Mouse (Mus musculus): ENCODE data around the gene Adam10. TPM values are rescaled to one million over a fixed set of nuclear protein-coding genes. Genes with fewer than 3 reads are reported as not detected.
A peak's percentile ranks its signal among the peaks of the same experiment; 100 is the strongest.

Adam10 gene
- polyA plus RNA-seq, 1 experiment, result 29.5 TPM

DNA sequence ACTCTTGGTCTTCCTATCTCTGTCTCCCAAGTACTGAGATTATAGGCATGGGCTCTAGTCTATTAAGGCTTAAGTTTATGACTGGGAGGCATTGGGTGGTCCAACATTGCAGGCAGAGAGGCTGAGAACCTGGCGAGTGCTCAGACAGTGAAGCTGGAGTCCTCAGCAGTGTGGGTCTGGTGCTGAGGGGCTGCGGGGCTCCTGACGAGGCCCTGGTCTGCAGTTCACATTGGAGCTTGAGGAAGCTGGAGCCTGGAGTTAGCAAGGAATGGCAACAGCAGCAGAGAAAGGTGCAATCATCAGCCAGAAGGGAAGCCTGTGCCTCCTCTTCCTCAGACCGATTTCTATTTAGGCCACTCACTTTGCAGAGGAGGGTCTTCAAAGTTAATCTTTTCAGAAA, 13.9 kb upstream of the Adam10 start:
- no peak for TF ChIP-seq CTCF (IDR thresholded peaks at IDR 0.05; ENCODE audit: extremely low read depth, insufficient read depth, insufficient read length, insufficient replicate concordance)
- TF ChIP-seq POLR2A (IDR thresholded peaks at IDR 0.05; ENCODE audit: low read depth, low read length), result no peak
- H3K4me1 ChIP-seq (ENCODE audit: control insufficient read depth, insufficient read depth, insufficient read length), result no peaks in the 10 kb centered on the region
- 96% methylated on average over 4 of the region's 4 CpGs for WGBS
- no peaks in the 10 kb centered on the region for H3K36me3 ChIP-seq (ENCODE audit: control insufficient read depth, insufficient read depth, low read length)
- no peak overlapping the region for H3K4me3 ChIP-seq (ENCODE audit: extremely low read depth, insufficient read depth, insufficient read length)
- no peak overlapping the region for H3K27ac ChIP-seq (ENCODE audit: insufficient read depth, low read length)
- no peaks in the 10 kb centered on the region for H3K27me3 ChIP-seq (ENCODE audit: control insufficient read depth, insufficient read depth, low read length)
- DNase-seq (ENCODE audit: low read depth in 1 of 2, low spot score in 2 of 2), result no peak

DNA sequence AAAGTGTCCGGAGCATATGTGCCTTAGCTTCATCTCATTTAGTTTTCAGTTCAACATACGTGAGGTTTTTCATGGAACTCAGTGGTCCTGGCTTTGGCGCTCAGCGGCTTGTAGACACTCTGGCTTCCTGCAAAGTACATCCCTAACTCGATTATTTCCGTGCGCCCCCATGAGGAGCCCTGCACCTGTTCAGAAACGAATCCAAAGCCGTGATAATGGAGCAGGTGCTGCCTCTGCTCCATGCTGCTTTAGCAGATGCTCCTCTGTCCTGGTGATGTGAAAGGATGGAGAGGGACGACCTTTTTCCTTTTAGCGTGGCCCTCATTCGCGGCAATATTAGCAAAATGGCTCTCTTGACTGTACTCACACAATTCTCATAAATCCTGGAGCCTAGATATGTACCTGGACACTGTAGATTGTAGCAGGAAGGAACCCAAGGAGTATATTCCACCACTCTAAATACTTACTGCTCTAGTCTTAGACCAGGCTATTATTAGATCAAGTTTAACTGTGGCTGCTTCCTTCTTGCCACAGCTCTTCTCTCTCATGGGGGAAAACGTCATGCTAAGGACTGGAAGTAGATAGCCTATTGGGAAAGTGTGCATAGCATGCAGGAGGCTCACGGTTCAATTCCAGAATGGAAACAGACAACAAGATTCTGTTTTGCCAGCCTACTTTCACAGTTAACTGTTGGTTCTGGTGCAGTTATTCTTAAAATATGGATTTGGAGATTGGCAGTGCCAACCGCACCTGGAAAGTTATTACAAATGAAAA, 13.2 kb upstream of the Adam10 start:
- no peak for TF ChIP-seq POLR2A (IDR thresholded peaks at IDR 0.05; ENCODE audit: low read depth, low read length)
- no peak for TF ChIP-seq CTCF (IDR thresholded peaks at IDR 0.05; ENCODE audit: extremely low read depth, insufficient read depth, insufficient read length, insufficient replicate concordance)
- WGBS, result 78% methylated on average over 16 of the region's 16 CpGs
- Histone ChIP-seq H3K27ac (ENCODE audit: insufficient read depth, low read length) (no peak overlapping the region), H3K27me3 (ENCODE audit: control insufficient read depth, insufficient read depth, low read length) (no peaks in the 10 kb centered on the region), H3K4me3 (ENCODE audit: extremely low read depth, insufficient read depth, insufficient read length) (no peak overlapping the region), H3K4me1 (ENCODE audit: control insufficient read depth, insufficient read depth, insufficient read length) (no peaks in the 10 kb centered on the region), H3K36me3 (ENCODE audit: control insufficient read depth, insufficient read depth, low read length) (no peaks in the 10 kb centered on the region)
- DNase-seq (ENCODE audit: low read depth in 1 of 2, low spot score in 2 of 2), result no peak

- TF ChIP-seq CTCF (IDR thresholded peaks at IDR 0.05; ENCODE audit: extremely low read depth, insufficient read depth, insufficient read length, insufficient replicate concordance), result no peak
- TF ChIP-seq POLR2A (IDR thresholded peaks at IDR 0.05; ENCODE audit: low read depth, low read length), result no peak
- no peak for DNase-seq (ENCODE audit: low read depth in 1 of 2, low spot score in 2 of 2)
- Histone ChIP-seq H3K4me3 (ENCODE audit: extremely low read depth, insufficient read depth, insufficient read length) (no peak overlapping the region), H3K27me3 (ENCODE audit: control insufficient read depth, insufficient read depth, low read length) (no peaks in the 10 kb centered on the region), H3K36me3 (ENCODE audit: control insufficient read depth, insufficient read depth, low read length) (no peaks in the 10 kb centered on the region), H3K4me1 (ENCODE audit: control insufficient read depth, insufficient read depth, insufficient read length) (peaks cover 7% of the 10 kb centered on the region; the same call in 1 of the 2 replicates), H3K27ac (ENCODE audit: insufficient read depth, low read length) (no peak overlapping the region)
- WGBS, result 76% methylated on average over 7 of the region's 7 CpGs
Observed at GRCm38 (mm10) chr9:70666811-70667210, 12.0 kb upstream of the Adam10 start.

DNA sequence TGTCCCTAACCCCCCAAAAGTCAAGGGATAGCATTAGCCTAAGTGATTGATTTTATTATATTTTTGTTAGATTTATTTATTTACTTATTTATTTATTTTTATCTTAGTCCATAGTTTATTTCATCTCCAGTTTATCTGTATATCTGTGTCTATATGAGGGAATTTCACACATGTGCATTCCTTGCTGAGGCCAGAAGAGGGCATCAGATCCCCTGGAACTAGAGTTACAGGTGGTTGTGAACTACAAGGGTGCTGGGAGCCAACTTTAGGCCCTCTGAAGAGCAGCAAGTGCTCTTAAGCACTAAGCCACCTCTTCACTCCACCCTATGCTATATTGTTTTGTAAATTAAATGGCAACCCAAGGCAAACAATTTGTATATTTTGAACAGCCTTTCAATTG, 10.7 kb upstream of the Adam10 start:
- DNase-seq (ENCODE audit: low read depth in 1 of 2, low spot score in 2 of 2), result no peak
- Histone ChIP-seq H3K4me3 (ENCODE audit: extremely low read depth, insufficient read depth, insufficient read length) (no peak overlapping the region), H3K27ac (ENCODE audit: insufficient read depth, low read length) (no peak overlapping the region), H3K4me1 (ENCODE audit: control insufficient read depth, insufficient read depth, insufficient read length) (peaks cover 12% of the 10 kb centered on the region; the same call in 1 of the 2 replicates), H3K36me3 (ENCODE audit: control insufficient read depth, insufficient read depth, low read length) (no peaks in the 10 kb centered on the region), H3K27me3 (ENCODE audit: control insufficient read depth, insufficient read depth, low read length) (no peaks in the 10 kb centered on the region)
- no peak for TF ChIP-seq CTCF (IDR thresholded peaks at IDR 0.05; ENCODE audit: extremely low read depth, insufficient read depth, insufficient read length, insufficient replicate concordance)
- no peak for TF ChIP-seq POLR2A (IDR thresholded peaks at IDR 0.05; ENCODE audit: low read depth, low read length)

DNA sequence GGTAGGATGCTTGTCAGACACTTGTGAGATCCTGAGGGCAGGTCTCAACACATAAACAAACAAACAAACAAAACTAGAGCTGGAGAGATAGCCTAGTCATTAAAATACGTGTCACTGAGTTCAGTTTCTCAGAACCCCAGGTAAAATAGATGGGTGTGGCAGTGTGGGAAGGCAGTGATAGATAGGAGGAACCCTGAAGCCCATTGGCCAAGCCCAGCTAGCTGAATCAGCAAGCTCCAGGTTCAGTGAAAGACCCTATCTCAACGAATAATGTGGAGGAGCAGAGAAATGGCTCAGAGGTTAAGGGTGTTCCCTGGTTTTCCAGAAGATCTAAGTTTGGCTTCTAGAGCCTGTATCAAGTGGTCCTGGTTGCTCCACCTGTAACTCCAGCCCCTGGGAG, 9.6 kb upstream of the Adam10 start:
- no peak overlapping the region; the same call in 1 of the 2 replicates for H3K27ac ChIP-seq (ENCODE audit: insufficient read depth, low read length)
- no peak for DNase-seq (ENCODE audit: low read depth in 1 of 2, low spot score in 2 of 2)
- peaks cover 12% of the 10 kb centered on the region; the same call in 1 of the 2 replicates for H3K4me1 ChIP-seq (ENCODE audit: control insufficient read depth, insufficient read depth, insufficient read length)
- no peak overlapping the region for H3K4me3 ChIP-seq (ENCODE audit: extremely low read depth, insufficient read depth, insufficient read length)
- no peaks in the 10 kb centered on the region for H3K27me3 ChIP-seq (ENCODE audit: control insufficient read depth, insufficient read depth, low read length)
- no peaks in the 10 kb centered on the region for H3K36me3 ChIP-seq (ENCODE audit: control insufficient read depth, insufficient read depth, low read length)
- no peak for TF ChIP-seq POLR2A (IDR thresholded peaks at IDR 0.05; ENCODE audit: low read depth, low read length)
- no peak for TF ChIP-seq CTCF (IDR thresholded peaks at IDR 0.05; ENCODE audit: extremely low read depth, insufficient read depth, insufficient read length, insufficient replicate concordance)
- 73% methylated on average over 2 of the region's 2 CpGs for WGBS

GRCm38 (mm10) chr9:70670381-70670780, 8.4 kb upstream of the Adam10 start:
- Histone ChIP-seq H3K27me3 (ENCODE audit: control insufficient read depth, insufficient read depth, low read length) (no peaks in the 10 kb centered on the region), H3K4me1 (ENCODE audit: control insufficient read depth, insufficient read depth, insufficient read length) (peaks cover 12% of the 10 kb centered on the region; the same call in 1 of the 2 replicates), H3K36me3 (ENCODE audit: control insufficient read depth, insufficient read depth, low read length) (no peaks in the 10 kb centered on the region), H3K4me3 (ENCODE audit: extremely low read depth, insufficient read depth, insufficient read length) (no peak overlapping the region), H3K27ac (ENCODE audit: insufficient read depth, low read length) (no peak overlapping the region)
- WGBS, result 82% methylated on average over 6 of the region's 6 CpGs
- TF ChIP-seq POLR2A (IDR thresholded peaks at IDR 0.05; ENCODE audit: low read depth, low read length), result no peak
- no peak for TF ChIP-seq CTCF (IDR thresholded peaks at IDR 0.05; ENCODE audit: extremely low read depth, insufficient read depth, insufficient read length, insufficient replicate concordance)
- DNase-seq (ENCODE audit: low read depth in 1 of 2, low spot score in 2 of 2), result no peak

GRCm38 (mm10) chr9:70671278-70671677, 7.5 kb upstream of the Adam10 start:
- 6% methylated on average over 6 of the region's 6 CpGs for WGBS
- Histone ChIP-seq H3K27me3 (ENCODE audit: control insufficient read depth, insufficient read depth, low read length) (no peaks in the 10 kb centered on the region), H3K36me3 (ENCODE audit: control insufficient read depth, insufficient read depth, low read length) (no peaks in the 10 kb centered on the region), H3K4me1 (ENCODE audit: control insufficient read depth, insufficient read depth, insufficient read length) (peaks cover 12% of the 10 kb centered on the region; the same call in 1 of the 2 replicates), H3K4me3 (ENCODE audit: extremely low read depth, insufficient read depth, insufficient read length) (peak overlapping the region; percentile 37), H3K27ac (ENCODE audit: insufficient read depth, low read length) (peak overlapping the region; percentile 84)
- DNase-seq (ENCODE audit: low read depth in 1 of 2, low spot score in 2 of 2), result peak; percentile 71 to 72
- TF ChIP-seq CTCF (IDR thresholded peaks at IDR 0.05; ENCODE audit: extremely low read depth, insufficient read depth, insufficient read length, insufficient replicate concordance), result no peak
- peak; percentile 38 for TF ChIP-seq POLR2A (IDR thresholded peaks at IDR 0.05; ENCODE audit: low read depth, low read length)
